Mouse (Mus musculus): ENCODE measurements at regions not wholly inside any gene's neighbourhood (a gene's known extent, or its start where the extent isn't known, plus 50 kb on each side); places are given as distances from the start of the nearest gene placed in this dataset.

- TF ChIP-seq CTCF (conservative IDR thresholded peaks at IDR 0.05; ENCODE audit: low read length) (no peak), POU5F1 (IDR thresholded peaks at IDR 0.05; ENCODE audit: borderline replicate concordance, low read length) (no peak), NANOG (IDR thresholded peaks at IDR 0.05; ENCODE audit: borderline replicate concordance, low read length) (no peak)
Observed at GRCm38 (mm10) chr6:48209739-48210138, 123.3 kb upstream of the Zfp746 start.
